Mouse (Mus musculus) kidney, embryonic 14.5 days (tissue): ENCODE measurements at regions not wholly inside any gene's neighbourhood (a gene's known extent, or its start where the extent isn't known, plus 50 kb on each side); places are given as distances from the start of the nearest gene placed in this dataset.
A peak's percentile ranks its signal among the peaks of the same experiment; 100 is the strongest.

Experiments used
- ATAC-seq: fragments of 200-750 bp; cut with Nextera tagmentation; 2 replicates; pipeline ENCODE4 v1.8.0; 2017; ENCODE audit warnings: moderate number of reproducible peaks, mild to moderate bottlenecking, moderate TSS enrichment, moderate library complexity; ENCODE audit not compliant: low FRiP score, low TSS enrichment
- H3K27ac ChIP-seq: fragments of 300-500 bp; sonication (generic); 2 replicates; pipeline ENCODE4 v1.5.1; 2014; ENCODE audit warnings: low read depth, mild to moderate bottlenecking, low read length, moderate library complexity, mixed read lengths
- H3K27me3 ChIP-seq: fragments of 300-500 bp; sonication (generic); 2 replicates; pipeline ENCODE4 v1.6.1; 2014; ENCODE audit warnings: mild to moderate bottlenecking, low read length; ENCODE audit not compliant: control insufficient read depth, insufficient read depth
- H3K36me3 ChIP-seq: fragments of 300-500 bp; sonication (generic); 2 replicates; pipeline ENCODE4 v1.6.1; 2014; ENCODE audit warnings: low read length, mixed read lengths; ENCODE audit not compliant: control insufficient read depth, insufficient read depth
- H3K4me1 ChIP-seq: fragments of 300-500 bp; sonication (generic); 2 replicates; pipeline ENCODE4 v1.6.1; 2014; ENCODE audit warnings: low read length, mixed read lengths; ENCODE audit not compliant: control insufficient read depth, insufficient read depth
- H3K4me2 ChIP-seq: fragments of 300-500 bp; sonication (generic); replicated peaks from 2 replicates; pipeline ENCODE4 v1.6.1; 2014; ENCODE audit warnings: low read depth, mild to moderate bottlenecking, low read length
- H3K4me3 ChIP-seq: fragments of 300-500 bp; sonication (generic); 2 replicates; pipeline ENCODE4 v1.5.1; 2014; ENCODE audit warnings: mild to moderate bottlenecking, low read length
- H3K9ac ChIP-seq: fragments of 300-500 bp; sonication (generic); 2 replicates; pipeline ENCODE4 v1.6.1; 2014; ENCODE audit warnings: low read depth, mild to moderate bottlenecking, low read length, moderate library complexity
- H3K9me3 ChIP-seq: fragments of 300-500 bp; sonication (generic); 2 replicates; pipeline ENCODE4 v1.6.1; 2016; ENCODE audit warnings: low read length; ENCODE audit not compliant: control insufficient read depth
- WGBS: fragments of 180-500 bp; shearing (Covaris S2); extraction: QIAGEN DNeasy Blood & Tissue Kit; methylation state at CpG from one replicate; pipeline ENCODE4 v1.1.7; 2014; 5-methylcytosine and 5-hydroxymethylcytosine counted together

DNA sequence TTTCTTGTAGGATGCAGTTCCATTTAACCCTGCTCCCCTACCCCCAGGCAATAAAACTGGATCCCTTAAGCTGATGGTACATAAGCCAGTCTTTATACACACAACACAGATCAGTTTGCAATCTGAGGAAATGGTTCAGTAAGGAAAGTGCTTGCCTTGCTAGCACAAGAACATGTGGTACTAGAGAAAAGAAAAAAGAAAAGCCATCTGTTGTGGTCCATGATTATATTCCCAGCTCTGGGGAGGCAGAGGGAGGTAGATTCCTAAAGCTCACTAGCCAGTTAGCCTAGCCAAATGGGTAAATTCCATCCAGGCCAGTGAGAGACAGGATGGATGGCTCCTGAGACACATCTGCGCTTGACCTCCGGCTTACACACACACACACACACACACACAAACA is 206.2 kb upstream of the Ddx18 start:
- no peaks in the 10 kb centered on the region for H3K4me1 ChIP-seq
- H3K9ac ChIP-seq: no peak overlapping the region
- H3K4me2 ChIP-seq: no peak overlapping the region
- no peak overlapping the region for H3K4me3 ChIP-seq
- no peaks in the 10 kb centered on the region for H3K27me3 ChIP-seq
- ATAC-seq: no peak
- H3K36me3 ChIP-seq: no peaks in the 10 kb centered on the region
- H3K27ac ChIP-seq: no peak overlapping the region
- WGBS: 94% methylated on average over 2 of the region's 2 CpGs
- no peaks in the 10 kb centered on the region for H3K9me3 ChIP-seq

DNA sequence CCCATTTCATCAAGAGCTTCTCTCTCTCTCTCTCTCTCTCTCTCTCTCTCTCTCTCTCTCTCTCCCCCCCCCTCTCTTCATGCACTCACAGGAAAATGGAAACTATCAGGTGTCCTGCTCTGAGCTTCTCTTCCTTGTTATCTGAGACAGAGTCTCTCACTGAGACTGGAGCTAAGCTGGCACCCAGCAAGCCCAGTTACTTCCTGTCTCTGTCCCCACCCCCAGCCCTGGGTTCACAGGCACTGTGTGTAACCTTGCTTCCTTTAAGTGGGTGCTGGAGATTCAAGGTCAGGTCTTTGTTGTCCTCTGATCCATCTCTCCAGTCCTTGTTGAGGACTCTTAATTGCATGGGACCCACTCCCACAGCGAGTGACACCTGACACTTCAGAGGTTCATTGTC is 203.7 kb upstream of the Ddx18 start:
- no peaks in the 10 kb centered on the region for H3K4me1 ChIP-seq
- no peaks in the 10 kb centered on the region for H3K9me3 ChIP-seq
- H3K4me3 ChIP-seq: no peak overlapping the region
- WGBS: 52% methylated on average over 1 of the region's 1 CpGs
- H3K27me3 ChIP-seq: no peaks in the 10 kb centered on the region
- peak; percentile 91 for ATAC-seq
- H3K9ac ChIP-seq: no peak overlapping the region
- no peaks in the 10 kb centered on the region for H3K36me3 ChIP-seq
- H3K27ac ChIP-seq: no peak overlapping the region
- no peak overlapping the region for H3K4me2 ChIP-seq

DNA sequence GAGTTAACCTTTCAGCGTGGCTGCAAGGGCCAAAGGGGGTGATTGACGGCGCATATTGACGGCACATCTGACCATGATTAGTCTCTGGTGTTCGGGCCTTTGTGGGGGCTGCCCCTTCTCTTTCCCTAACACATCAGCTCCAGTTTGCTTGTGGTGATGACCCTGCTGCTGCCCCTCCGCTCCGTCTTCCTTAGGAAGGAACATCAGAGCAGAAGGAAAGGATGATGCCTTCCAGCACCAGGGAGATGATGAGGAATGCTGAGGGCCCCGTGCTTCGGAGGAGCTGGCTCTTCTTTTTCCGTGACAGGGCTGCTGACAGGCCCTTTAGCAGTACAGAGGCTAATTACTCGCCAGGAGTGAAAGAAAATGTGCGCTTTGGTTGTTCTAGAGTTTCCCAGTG is 203.1 kb upstream of the Ddx18 start:
- no peaks in the 10 kb centered on the region for H3K36me3 ChIP-seq
- no peaks in the 10 kb centered on the region for H3K27me3 ChIP-seq
- no peak overlapping the region for H3K27ac ChIP-seq
- no peak overlapping the region for H3K9ac ChIP-seq
- peak; percentile 84 for ATAC-seq
- H3K4me1 ChIP-seq: no peaks in the 10 kb centered on the region
- no peaks in the 10 kb centered on the region for H3K9me3 ChIP-seq
- no peak overlapping the region for H3K4me3 ChIP-seq
- H3K4me2 ChIP-seq: no peak overlapping the region; the same call in 1 of the 2 replicates
- 13% methylated on average over 12 of the region's 12 CpGs for WGBS

DNA sequence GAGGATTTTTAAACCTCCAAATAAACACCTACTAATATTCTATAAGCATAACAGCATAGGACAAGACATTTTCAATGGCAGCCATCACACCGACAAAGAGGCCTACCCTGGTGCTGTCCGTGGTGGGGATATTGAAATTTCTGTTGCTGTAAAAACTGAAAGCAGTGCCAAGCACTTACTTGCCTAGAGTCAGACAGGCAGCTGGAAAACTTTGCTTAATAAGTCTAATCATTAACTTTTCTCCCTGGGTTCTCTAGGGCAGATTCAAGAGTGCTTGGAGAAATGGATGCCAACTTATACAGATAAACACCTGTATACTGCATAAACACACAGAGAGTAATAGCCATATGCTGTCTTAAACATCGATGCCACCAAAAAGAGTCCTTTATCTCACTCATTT is 192.3 kb upstream of the Ddx18 start:
- Histone ChIP-seq H3K4me2 (no peak overlapping the region), H3K27ac (no peak overlapping the region), H3K4me3 (no peak overlapping the region), H3K9ac (no peak overlapping the region), H3K36me3 (no peaks in the 10 kb centered on the region), H3K4me1 (no peaks in the 10 kb centered on the region), H3K9me3 (no peaks in the 10 kb centered on the region), H3K27me3 (no peaks in the 10 kb centered on the region)
- 66% methylated on average over 3 of the region's 3 CpGs for WGBS
- no peak for ATAC-seq

DNA sequence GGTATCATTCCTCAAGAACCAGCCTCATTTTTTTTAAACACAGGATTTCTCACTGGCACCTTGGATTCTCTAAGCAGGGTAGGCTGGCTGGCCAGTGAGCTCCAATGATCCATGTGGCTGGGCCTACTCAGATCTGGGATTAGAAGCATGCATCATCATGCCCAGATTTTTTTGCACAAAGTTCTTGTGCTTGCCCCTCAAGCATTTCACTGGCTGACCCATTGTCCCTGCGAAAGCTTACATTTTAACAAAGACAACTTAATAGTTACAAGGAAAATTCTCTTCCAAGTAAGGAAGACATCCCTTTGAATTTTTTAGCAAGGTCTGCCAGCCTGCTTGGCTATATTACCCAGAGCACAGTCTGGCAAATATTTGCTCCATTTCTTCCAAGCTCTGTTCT is 177.4 kb upstream of the Ddx18 start:
- H3K4me3 ChIP-seq: no peak overlapping the region
- no peak overlapping the region for H3K27ac ChIP-seq
- 89% methylated on average over 1 of the region's 1 CpGs for WGBS
- no peaks in the 10 kb centered on the region for H3K4me1 ChIP-seq
- no peak overlapping the region for H3K9ac ChIP-seq
- no peak overlapping the region for H3K4me2 ChIP-seq
- no peaks in the 10 kb centered on the region for H3K9me3 ChIP-seq
- H3K27me3 ChIP-seq: no peaks in the 10 kb centered on the region
- ATAC-seq: no peak
- H3K36me3 ChIP-seq: no peaks in the 10 kb centered on the region

DNA sequence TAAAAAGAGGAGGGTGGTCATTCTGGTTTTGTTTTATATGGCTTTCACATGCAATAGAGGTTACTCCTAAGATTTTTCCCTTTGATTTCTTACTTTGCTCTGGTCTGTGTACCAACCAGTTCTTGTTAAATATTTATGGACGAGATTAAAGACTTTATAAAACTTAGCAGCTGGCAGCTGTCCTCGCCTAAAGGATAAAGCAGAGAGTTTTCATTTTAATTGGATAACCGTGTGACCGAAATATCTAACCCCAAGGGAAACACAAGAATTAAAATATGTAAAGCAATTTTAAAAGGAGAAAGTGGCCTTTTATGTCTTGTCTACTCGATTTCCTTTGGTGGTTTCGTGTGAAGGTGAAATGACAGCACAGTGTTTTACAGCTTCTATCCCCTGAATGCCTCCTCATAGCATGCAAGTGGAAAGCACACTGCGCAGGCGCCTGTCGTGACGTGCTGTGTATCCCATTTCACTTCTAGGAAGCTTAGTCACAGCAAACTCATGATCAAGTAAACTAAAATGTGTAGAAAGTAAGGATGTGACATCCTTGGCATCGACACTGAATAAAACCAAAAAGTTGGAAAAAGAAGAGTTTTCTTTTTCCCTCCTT is 167.4 kb upstream of the Ddx18 start:
- no peaks in the 10 kb centered on the region for H3K9me3 ChIP-seq
- H3K4me1 ChIP-seq: no peaks in the 10 kb centered on the region
- H3K27ac ChIP-seq: no peak overlapping the region
- no peak overlapping the region for H3K9ac ChIP-seq
- H3K27me3 ChIP-seq: no peaks in the 10 kb centered on the region
- ATAC-seq: no peak
- WGBS: 73% methylated on average over 11 of the region's 11 CpGs
- no peak overlapping the region for H3K4me3 ChIP-seq
- no peak overlapping the region for H3K4me2 ChIP-seq
- H3K36me3 ChIP-seq: no peaks in the 10 kb centered on the region

DNA sequence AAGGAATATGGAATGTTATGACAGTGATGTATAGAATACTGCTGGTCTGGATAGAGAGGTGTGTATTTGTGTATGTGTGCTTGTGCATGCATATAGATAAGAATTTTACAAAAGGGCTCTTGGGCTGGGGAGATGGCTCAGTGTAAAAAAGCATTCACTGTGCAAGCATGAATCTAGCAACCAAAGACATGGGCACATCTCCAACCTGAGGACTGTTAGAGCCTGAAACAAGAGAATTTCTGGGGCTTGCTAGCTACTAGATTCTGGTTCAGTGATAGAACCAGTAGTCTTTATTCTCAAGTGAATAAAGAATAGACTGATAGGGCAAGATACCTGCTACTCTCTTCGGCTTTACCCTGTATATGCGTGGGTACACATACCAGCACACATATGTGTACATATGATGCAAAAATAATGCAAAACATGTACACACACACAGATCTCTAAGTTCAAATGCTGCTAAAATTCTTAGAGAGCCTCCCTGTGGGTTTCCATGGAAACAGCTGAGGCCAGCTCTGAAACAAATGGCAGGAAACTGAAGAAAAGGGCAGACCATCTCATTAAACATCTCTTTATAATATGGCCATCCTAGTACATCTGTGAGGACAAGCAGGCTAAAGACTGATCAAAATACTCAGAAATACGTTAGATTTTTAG is 166.8 kb upstream of the Ddx18 start:
- Histone ChIP-seq H3K36me3 (no peaks in the 10 kb centered on the region), H3K27me3 (no peaks in the 10 kb centered on the region), H3K9me3 (no peaks in the 10 kb centered on the region), H3K9ac (no peak overlapping the region), H3K4me3 (no peak overlapping the region), H3K4me2 (no peak overlapping the region), H3K27ac (no peak overlapping the region), H3K4me1 (no peaks in the 10 kb centered on the region)
- no peak for ATAC-seq
- WGBS: 85% methylated on average over 3 of the region's 3 CpGs

DNA sequence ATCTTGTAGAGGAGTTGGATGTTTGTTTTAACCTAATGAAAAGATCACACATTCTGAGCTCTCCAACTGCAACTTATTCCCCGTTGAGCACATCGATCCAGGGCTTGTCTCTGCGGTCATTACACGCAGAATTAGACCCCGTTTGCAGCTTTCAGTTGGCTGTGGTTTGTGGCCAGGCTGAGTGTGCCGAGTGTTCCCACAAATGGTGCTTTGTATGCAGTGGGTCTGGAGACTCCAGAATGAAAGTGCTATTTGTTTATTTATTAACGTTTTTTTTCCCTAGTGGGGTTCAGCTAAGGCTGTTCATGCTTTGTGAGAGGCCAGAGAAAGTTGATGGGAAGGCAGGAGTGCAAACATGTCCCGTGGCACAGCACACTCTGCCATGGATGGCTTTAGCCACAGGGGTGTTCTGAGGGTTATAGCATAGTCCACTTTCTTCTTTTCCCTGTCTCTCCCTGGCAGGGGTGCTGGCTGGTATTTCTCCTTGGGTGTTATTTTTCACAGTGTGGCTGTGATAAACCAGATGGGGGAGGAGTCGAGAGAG is 141.6 kb upstream of the Ddx18 start:
- no peak for ATAC-seq
- Histone ChIP-seq H3K9me3 (no peaks in the 10 kb centered on the region), H3K4me3 (no peak overlapping the region), H3K27me3 (no peaks in the 10 kb centered on the region), H3K9ac (no peak overlapping the region), H3K4me1 (no peaks in the 10 kb centered on the region), H3K27ac (no peak overlapping the region), H3K4me2 (no peak overlapping the region), H3K36me3 (no peaks in the 10 kb centered on the region)
- 78% methylated on average over 9 of the region's 9 CpGs for WGBS

DNA sequence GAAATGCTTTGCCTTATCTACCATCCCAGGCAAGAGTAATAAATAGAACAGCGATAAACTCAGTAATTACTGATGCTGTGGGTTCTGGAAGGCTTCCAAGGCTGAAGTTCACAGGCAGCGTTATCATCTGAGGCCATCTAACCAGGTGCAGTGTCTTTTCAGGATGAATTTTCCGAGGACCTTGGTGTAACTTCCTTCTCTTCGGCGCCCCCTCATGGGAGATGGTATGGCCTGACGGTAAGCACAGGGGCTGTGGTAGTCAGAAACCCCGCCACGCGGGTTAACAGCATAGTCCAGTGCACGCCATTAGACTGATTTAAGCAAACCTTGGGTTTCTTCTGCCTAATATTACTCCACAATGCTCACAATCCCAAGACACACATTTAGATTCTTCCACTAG is 140.5 kb upstream of the Ddx18 start:
- Histone ChIP-seq H3K4me3 (no peak overlapping the region), H3K4me1 (no peaks in the 10 kb centered on the region), H3K36me3 (no peaks in the 10 kb centered on the region), H3K9ac (no peak overlapping the region), H3K27ac (no peak overlapping the region), H3K9me3 (no peaks in the 10 kb centered on the region), H3K27me3 (no peaks in the 10 kb centered on the region), H3K4me2 (no peak overlapping the region)
- WGBS: 71% methylated on average over 10 of the region's 10 CpGs
- ATAC-seq: no peak
